Mouse (Mus musculus) embryonic facial prominence, embryonic 13.5 days (tissue): ENCODE results near the gene Slc35b2. TPM values are rescaled to one million over a fixed set of nuclear protein-coding genes. Genes with fewer than 3 reads are reported as not detected.
A peak's percentile ranks its signal among the peaks of the same experiment; 100 is the strongest.

Source experiments
- ATAC-seq: fragments of 200-750 bp; cut with Nextera tagmentation; 2 replicates; pipeline ENCODE4 v1.8.0; 2017; ENCODE audit warnings: low read depth; ENCODE audit not compliant: insufficient number of reproducible peaks, insufficient read depth, low FRiP score, low TSS enrichment
- H3K27ac ChIP-seq: fragments of 300-500 bp; sonication (generic); 2 replicates; pipeline ENCODE4 v1.5.1; 2015; ENCODE audit warnings: moderate library complexity, mild to moderate bottlenecking, inconsistent platforms
- H3K27me3 ChIP-seq: fragments of 300-500 bp; sonication (generic); 2 replicates; pipeline ENCODE4 v1.6.1; 2015; ENCODE audit warnings: mild to moderate bottlenecking, inconsistent platforms
- H3K36me3 ChIP-seq: fragments of 300-500 bp; sonication (generic); 2 replicates; pipeline ENCODE4 v1.6.1; 2015; ENCODE audit warnings: mild to moderate bottlenecking, inconsistent platforms
- H3K4me1 ChIP-seq: fragments of 300-500 bp; sonication (generic); 2 replicates; pipeline ENCODE4 v1.6.1; 2015; ENCODE audit warnings: inconsistent platforms
- H3K4me2 ChIP-seq: fragments of 300-500 bp; sonication (generic); 2 replicates; pipeline ENCODE4 v1.6.1; 2015; ENCODE audit warnings: moderate library complexity, mild to moderate bottlenecking, inconsistent platforms
- H3K4me3 ChIP-seq: fragments of 300-500 bp; sonication (generic); 2 replicates; pipeline ENCODE4 v1.5.1; 2015; ENCODE audit warnings: mild to moderate bottlenecking, inconsistent platforms
- H3K9ac ChIP-seq: fragments of 300-500 bp; sonication (generic); 2 replicates; pipeline ENCODE4 v1.6.1; 2015; ENCODE audit warnings: mild to moderate bottlenecking, inconsistent platforms
- H3K9me3 ChIP-seq: fragments of 300-500 bp; sonication (generic); 2 replicates; pipeline ENCODE4 v1.6.1; 2016; ENCODE audit warnings: inconsistent platforms
- WGBS: fragments of 180-500 bp; shearing (Covaris S2); methylation state at CpG from one replicate; pipeline ENCODE4 v1.1.7; 2015; ENCODE audit warnings: mixed read lengths; 5-methylcytosine and 5-hydroxymethylcytosine counted together
- polyA plus RNA-seq: library from polyadenylated mRNA; unstranded; fragments of >200 nt; fragmentation: Nextera tagmentation; extraction: Ambion mirVana; gene quantifications from 2 replicates; pipeline ENCODE4 v1.2.1, GENCODE M21; 2015

Slc35b2 gene
- polyA plus RNA-seq, 1 experiment from 2014 or later: 122 TPM

DNA sequence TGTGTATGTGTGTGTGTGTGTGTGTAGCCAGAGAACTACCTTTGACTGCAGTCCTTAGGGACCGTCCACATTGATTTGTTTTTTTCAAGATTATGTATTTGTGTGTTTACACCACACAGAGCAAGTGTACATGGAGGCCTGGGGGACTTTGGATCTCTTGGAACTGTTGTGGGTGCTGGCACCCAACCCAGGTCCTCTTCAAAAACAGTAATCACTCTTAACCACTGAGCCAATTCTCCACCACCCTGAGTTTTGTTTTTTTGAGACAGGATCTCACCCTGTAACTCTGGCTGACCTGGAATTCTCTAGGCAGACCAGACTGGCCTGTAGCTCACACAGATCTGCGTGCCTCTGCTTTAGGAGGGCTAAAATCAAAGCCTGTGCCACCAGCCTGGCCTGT lies 34.7 kb downstream of the Slc35b2 start:
- Histone ChIP-seq H3K9me3 (no peaks in the 10 kb centered on the region), H3K4me3 (no peak overlapping the region), H3K27ac (no peak overlapping the region), H3K27me3 (peaks cover 45% of the 10 kb centered on the region), H3K4me1 (peaks cover 60% of the 10 kb centered on the region), H3K4me2 (no peak overlapping the region), H3K9ac (no peak overlapping the region), H3K36me3 (no peaks in the 10 kb centered on the region)
- WGBS: 90% methylated on average over 2 of the region's 2 CpGs
- no peak for ATAC-seq

DNA sequence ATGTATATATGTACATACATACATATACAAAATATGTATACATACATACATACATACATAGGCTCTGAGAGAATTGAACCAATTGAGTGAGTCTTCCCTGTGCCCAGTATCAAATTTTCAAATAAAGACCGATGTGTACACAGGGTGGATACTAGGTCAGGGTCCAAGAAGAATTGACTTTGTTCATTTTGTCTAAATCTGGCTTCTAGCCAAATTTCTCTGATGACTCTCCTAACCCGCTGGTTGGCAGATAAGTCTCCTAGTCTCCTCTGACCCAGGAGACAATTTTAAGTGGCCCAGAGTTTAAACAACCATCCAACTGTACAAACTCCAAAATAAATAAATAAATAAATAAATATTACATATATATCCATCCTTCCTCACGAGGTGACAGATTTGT lies 35.2 kb downstream of the Slc35b2 start:
- no peak overlapping the region for H3K9ac ChIP-seq
- peaks cover 55% of the 10 kb centered on the region for H3K4me1 ChIP-seq
- H3K4me3 ChIP-seq: no peak overlapping the region
- H3K9me3 ChIP-seq: no peaks in the 10 kb centered on the region
- no peak overlapping the region for H3K27ac ChIP-seq
- no peak for ATAC-seq
- peaks cover 40% of the 10 kb centered on the region for H3K27me3 ChIP-seq
- peak overlapping the region; percentile 70 for H3K4me2 ChIP-seq
- no peaks in the 10 kb centered on the region for H3K36me3 ChIP-seq
- 56% methylated on average over 3 of the region's 3 CpGs for WGBS

DNA sequence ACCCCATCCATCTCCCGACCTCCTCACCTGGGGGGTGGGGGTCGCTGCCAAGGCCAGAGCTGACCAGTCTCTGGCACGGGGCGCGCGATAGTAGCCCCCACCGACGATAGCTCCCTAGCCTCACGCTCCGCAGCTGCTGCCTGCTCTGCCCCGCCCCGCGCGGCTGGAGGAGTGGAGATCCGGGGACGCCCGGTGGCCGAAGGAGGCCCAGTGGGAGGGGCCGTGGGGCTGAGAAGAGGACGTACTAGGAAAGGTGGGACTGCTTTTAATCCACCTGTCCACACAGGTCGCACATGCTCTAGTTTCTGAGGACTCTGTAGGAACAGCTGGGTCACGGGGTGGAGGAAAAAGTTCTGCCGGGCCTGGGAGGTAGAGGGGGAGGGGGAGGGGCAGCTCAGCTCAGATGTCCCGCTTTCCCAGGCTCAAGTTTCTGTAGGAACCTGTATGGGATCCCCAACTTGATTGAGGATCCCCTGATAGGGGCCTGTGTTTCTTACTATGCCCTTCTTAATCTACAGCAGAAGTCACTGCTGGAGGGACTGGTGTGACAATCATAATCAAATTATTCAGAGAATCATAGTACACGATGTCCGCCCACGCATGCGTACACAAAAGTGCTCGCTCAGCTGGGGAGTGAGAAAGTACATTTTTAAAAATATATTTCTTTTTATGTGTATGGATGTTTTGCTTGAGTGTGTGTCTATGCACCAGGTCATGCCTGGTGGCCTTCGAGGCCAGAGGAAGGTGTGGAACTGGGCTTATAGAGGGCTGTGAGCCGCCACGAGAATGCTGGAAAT lies 36.0 kb downstream of the Slc35b2 start, which contains the start of gene Slc29a1:
Gene Slc29a1, minus strand, starts transcription at position 161 of the 797 bp plus-strand sequence.
- 11% methylated on average over 32 of the region's 32 CpGs for WGBS
- Histone ChIP-seq H3K36me3 (no peaks in the 10 kb centered on the region), H3K27me3 (peaks cover 34% of the 10 kb centered on the region), H3K9me3 (no peaks in the 10 kb centered on the region), H3K27ac (no peak within 1 kb of the TSS), H3K4me2 (peak within 1 kb of the TSS; percentile 70), H3K9ac (peak within 1 kb of the TSS; percentile 67), H3K4me3 (peak within 1 kb of the TSS; percentile 35), H3K4me1 (peaks cover 47% of the 10 kb centered on the region)
- no peak for ATAC-seq

DNA sequence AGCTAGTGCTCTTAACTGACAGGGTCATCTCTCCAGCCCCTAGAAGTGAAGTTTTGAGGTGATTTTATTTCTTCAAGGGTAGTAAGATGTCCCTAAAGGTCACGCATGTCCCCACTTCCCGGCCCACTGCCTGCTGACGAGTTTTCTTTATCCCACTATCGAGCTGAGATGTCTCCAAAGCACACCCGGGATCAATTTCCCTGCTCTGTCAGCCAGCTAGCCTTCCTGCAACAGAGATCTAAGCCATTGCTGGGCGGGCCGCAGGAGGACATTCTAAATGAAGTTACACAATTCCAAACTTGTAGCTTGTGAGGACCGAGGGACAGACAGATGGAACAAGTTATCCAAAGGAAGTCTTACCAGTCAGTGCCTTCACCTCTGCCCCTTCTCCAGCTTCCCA lies 36.6 kb downstream of the Slc35b2 start:
- ATAC-seq: no peak
- H3K36me3 ChIP-seq: no peaks in the 10 kb centered on the region
- 19% methylated on average over 8 of the region's 8 CpGs for WGBS
- no peaks in the 10 kb centered on the region for H3K9me3 ChIP-seq
- H3K27me3 ChIP-seq: peaks cover 31% of the 10 kb centered on the region
- 0 out of 2 replicates have a peak overlapping the region, but pooled peaks have one; percentile 6 for H3K9ac ChIP-seq
- H3K4me2 ChIP-seq: peak overlapping the region; percentile 70
- H3K27ac ChIP-seq: no peak overlapping the region
- peaks cover 42% of the 10 kb centered on the region for H3K4me1 ChIP-seq
- no peak overlapping the region for H3K4me3 ChIP-seq

DNA sequence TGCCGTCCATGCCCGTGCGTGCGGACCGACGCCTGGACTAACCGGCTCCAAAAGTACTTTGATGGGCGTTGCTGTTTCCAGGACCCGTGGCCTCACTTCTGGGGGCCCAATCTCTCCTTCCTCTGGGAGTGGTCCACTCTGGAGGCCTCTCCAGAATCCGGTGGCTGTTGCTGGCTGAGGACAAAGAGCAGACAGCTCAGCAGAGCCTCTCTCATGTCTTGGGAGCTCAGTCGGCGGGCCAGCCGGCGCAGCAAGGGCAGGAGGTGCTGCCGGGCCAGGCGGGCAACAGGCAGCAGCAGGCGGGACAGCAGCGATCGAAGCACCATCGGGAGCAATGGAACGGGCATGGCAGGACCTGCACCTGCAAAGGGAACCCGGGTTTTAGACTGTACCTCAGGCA lies 37.7 kb downstream of the Slc35b2 start:
- 17% methylated on average over 22 of the region's 22 CpGs for WGBS
- Histone ChIP-seq H3K4me1 (peaks cover 32% of the 10 kb centered on the region), H3K27ac (no peak overlapping the region; the same call in 1 of the 2 replicates), H3K4me3 (no peak overlapping the region), H3K36me3 (no peaks in the 10 kb centered on the region), H3K9ac (no peak overlapping the region), H3K4me2 (no peak overlapping the region), H3K27me3 (peaks cover 31% of the 10 kb centered on the region), H3K9me3 (no peaks in the 10 kb centered on the region)
- no peak for ATAC-seq

DNA sequence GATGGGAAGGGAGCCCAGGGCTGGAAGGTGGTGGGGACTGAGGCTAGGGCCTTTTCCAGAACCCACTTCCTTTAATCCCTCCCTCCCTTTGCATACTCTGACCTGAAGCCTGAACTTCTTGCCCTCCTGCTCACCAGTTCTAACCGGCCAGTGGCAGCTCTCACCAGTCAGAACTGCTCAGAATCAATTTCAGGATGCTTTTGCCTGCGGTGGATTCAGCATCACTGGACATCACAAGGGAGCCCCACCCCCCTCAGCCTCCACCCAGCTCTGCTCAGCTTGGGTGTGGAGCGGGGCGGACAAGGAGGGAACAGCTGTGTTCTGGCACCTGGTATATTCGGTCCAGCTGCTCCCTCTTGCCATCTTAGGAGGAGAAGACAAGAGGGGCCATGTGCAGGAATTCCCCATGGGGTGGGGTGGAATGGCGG lies 38.2 kb downstream of the Slc35b2 start, which contains the start of gene Mymx:
Gene Mymx, minus strand, starts transcription at position 226 of the 428 bp plus-strand sequence.
- Histone ChIP-seq H3K4me1 (peaks cover 26% of the 10 kb centered on the region), H3K4me2 (no peak within 1 kb of the TSS), H3K36me3 (no peaks in the 10 kb centered on the region), H3K27me3 (peaks cover 31% of the 10 kb centered on the region), H3K27ac (no peak within 1 kb of the TSS; the same call in 1 of the 2 replicates), H3K9me3 (no peaks in the 10 kb centered on the region), H3K4me3 (no peak within 1 kb of the TSS), H3K9ac (no peak within 1 kb of the TSS)
- 20% methylated on average over 6 of the region's 6 CpGs for WGBS
- no peak for ATAC-seq

DNA sequence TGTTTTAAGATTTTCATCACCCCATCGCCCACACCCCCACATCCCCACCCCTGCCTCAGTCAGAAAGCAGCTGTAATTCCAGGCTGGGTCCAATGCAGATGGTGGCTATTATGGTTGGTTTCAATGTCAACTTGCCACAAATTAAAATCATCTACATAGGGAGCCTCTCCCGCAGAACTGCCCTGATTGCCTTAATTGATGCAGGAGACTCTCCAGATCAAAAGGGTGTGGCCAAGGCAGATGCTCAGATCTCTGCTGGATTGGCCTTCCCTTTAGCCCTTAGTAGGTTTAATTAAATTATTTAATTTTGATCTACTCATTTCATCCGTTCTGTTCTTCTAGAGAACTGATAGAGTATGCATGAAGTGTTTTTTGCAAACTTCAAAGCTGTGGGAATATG lies 39.3 kb downstream of the Slc35b2 start:
- no peak overlapping the region for H3K9ac ChIP-seq
- WGBS: 38% methylated on average over 3 of the region's 3 CpGs
- H3K36me3 ChIP-seq: no peaks in the 10 kb centered on the region
- peaks cover 23% of the 10 kb centered on the region for H3K4me1 ChIP-seq
- H3K27me3 ChIP-seq: peaks cover 31% of the 10 kb centered on the region
- no peak for ATAC-seq
- no peak overlapping the region for H3K4me3 ChIP-seq
- H3K9me3 ChIP-seq: 0 out of 2 replicates have a peak, but pooled peaks cover 3% of the 10 kb centered on the region
- H3K4me2 ChIP-seq: no peak overlapping the region
- no peak overlapping the region for H3K27ac ChIP-seq

DNA sequence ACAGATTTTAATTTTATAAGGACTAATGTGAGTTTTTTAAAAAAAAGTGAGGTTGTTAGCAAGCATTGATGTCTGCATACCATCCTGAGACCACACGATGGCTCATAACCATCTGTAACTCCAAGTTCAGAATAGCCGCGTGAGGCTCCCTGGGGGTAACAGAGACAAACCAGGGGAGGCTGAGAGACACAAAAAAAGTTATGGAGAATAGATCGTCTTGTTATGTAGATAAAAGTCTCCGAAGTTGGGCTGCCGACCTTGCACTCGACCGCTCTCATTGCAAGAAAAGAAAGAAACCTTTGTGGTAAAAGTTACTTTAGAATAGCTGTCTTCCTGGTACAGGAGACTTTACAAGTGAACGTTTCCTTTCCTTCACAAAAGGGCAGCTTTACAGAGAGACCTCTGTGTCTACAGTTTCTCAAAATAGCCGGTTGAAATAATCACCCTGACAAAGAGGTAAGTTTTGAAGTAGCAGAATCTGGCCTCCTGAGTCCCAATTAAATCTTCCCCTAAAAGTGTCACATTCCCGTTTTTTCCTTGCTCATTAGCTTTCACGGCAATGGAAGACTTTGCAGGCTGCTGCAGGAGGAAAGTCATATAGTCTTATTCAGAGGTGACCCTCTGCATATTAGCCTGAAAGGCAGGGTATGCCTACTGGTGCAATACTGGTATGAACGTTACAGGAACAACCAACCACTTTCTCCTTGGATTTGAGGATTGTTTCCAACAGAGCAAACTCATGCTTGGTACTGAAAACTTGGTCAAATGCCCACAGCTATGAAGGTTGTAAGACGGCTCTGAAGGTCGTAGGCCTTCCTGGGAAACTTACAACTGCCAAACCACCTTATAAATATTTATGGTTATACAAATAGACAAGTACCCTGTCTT lies 43.6 kb downstream of the Slc35b2 start:
- Histone ChIP-seq H3K27me3 (peaks cover 3% of the 10 kb centered on the region), H3K36me3 (no peaks in the 10 kb centered on the region), H3K4me3 (no peak overlapping the region), H3K27ac (no peak overlapping the region), H3K4me1 (peaks cover 8% of the 10 kb centered on the region; the same call in 1 of the 2 replicates), H3K9ac (no peak overlapping the region), H3K4me2 (no peak overlapping the region), H3K9me3 (0 out of 2 replicates have a peak, but pooled peaks cover 3% of the 10 kb centered on the region)
- 65% methylated on average over 15 of the region's 15 CpGs for WGBS
- no peak for ATAC-seq

DNA sequence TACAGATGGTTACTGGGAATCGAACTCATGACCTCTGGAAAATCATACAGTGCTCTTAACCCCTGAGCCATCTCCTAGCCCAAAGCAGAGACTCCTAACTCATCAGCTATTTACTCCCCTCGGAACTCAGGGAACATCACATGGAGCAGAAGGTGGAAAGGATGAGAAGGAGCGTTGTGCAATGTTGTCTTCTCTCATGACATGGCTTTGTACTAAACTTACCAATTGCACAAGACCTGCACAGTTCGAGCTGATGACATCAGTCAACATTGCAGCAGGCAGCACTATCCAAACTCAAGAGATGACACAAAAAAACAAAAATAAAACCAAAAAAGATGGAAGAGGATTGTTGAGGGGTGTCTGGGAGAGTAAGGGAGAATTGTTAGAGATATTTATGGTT lies 44.7 kb downstream of the Slc35b2 start:
- no peak overlapping the region for H3K27ac ChIP-seq

DNA sequence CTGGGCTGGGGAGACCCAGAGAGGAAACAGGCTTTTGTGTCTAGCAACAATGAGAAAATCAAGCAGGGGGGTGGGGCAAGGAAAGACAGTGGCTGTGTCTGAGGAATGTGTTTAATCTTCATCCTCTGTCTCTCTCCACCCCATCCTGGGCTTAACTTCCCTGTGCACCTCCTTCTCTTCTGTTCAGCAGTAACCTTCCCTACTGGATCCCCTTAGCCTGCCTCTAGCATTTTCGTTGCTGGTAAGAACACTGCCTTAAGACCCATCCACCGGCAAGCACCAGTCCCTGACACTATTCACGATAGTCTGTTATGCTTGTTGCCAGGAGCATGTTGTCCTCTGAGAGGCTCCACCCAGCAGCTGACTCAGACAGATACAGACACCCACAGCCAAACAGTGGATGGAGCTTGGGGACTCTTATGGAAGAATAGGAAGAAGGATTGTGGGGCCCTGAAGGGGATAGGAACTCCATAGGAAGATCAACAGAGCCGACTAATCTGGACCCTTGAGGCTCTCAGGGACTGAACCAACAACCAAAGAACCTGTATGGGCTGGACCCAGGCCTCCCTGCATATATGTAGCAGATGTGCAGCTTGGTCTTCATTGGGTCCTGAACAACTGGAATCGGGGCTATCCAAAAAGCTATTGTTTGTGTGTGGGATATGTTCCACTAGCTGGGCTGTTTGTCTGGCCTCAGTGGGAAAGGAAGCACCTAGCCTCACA lies 46.6 kb downstream of the Slc35b2 start:
- Histone ChIP-seq H3K4me2 (no peak overlapping the region), H3K4me1 (peaks cover 8% of the 10 kb centered on the region; the same call in 1 of the 2 replicates), H3K9me3 (0 out of 2 replicates have a peak, but pooled peaks cover 3% of the 10 kb centered on the region), H3K27me3 (no peaks in the 10 kb centered on the region), H3K4me3 (no peak overlapping the region), H3K9ac (no peak overlapping the region), H3K36me3 (no peaks in the 10 kb centered on the region), H3K27ac (peak overlapping the region; percentile 11; the same call in 1 of the 2 replicates)
- ATAC-seq: no peak
- 37% methylated on average over 5 of the region's 5 CpGs for WGBS

More for the DNA sequence above, 44.7 kb downstream of the Slc35b2 start:
- Histone ChIP-seq H3K9ac (no peak overlapping the region), H3K4me1 (peaks cover 8% of the 10 kb centered on the region; the same call in 1 of the 2 replicates), H3K4me3 (no peak overlapping the region), H3K4me2 (no peak overlapping the region), H3K9me3 (0 out of 2 replicates have a peak, but pooled peaks cover 3% of the 10 kb centered on the region), H3K36me3 (no peaks in the 10 kb centered on the region), H3K27me3 (no peaks in the 10 kb centered on the region)
- ATAC-seq: no peak
- 91% methylated on average over 4 of the region's 4 CpGs for WGBS

DNA sequence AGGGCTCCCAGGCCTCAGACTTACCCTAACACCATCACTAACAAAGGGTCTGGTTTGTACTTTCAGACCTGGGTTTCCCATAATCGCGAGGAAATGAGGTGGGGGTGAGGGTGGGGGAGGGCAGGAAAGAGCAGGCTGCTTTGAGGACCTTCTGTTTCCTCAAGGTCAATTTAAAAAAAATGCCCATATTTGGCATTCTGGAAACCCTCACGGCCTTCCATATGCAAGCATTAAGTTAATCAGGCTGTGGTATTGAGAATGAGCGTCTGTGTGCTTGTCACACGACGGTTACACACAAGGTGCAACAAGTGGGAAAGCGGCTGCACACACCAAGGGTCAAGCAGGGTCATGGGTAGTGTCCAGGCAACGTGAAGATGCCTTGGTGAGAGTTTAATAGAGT lies 48.3 kb downstream of the Slc35b2 start:
- Histone ChIP-seq H3K9ac (no peak overlapping the region), H3K9me3 (0 out of 2 replicates have a peak, but pooled peaks cover 3% of the 10 kb centered on the region), H3K4me2 (no peak overlapping the region), H3K36me3 (no peaks in the 10 kb centered on the region), H3K4me3 (no peak overlapping the region), H3K27me3 (no peaks in the 10 kb centered on the region), H3K27ac (no peak overlapping the region), H3K4me1 (peaks cover 13% of the 10 kb centered on the region)
- ATAC-seq: no peak
- WGBS: 76% methylated on average over 8 of the region's 8 CpGs
